Mouse (Mus musculus) heart, embryonic 13.5 days (tissue): ENCODE data around the gene 2310039H08Rik. TPM values are rescaled to one million over a fixed set of nuclear protein-coding genes. Genes with fewer than 3 reads are reported as not detected.
"Not testable (repeated sequence)": the region's sequence is repeated elsewhere in the genome, so short reads cannot be mapped to it uniquely, and the experiment has no call there.

Experiments
- ATAC-seq: fragments of 200-750 bp; cut with Nextera tagmentation; 2 replicates; pipeline ENCODE4 v1.8.0; 2017; ENCODE audit warnings: moderate TSS enrichment; ENCODE audit not compliant: insufficient number of reproducible peaks, low FRiP score, low TSS enrichment; ENCODE audit errors: extremely low read depth
- H3K27ac ChIP-seq: fragments of 300-500 bp; sonication (generic); replicated peaks from 2 replicates; pipeline ENCODE4 v1.5.1; 2015; ENCODE audit warnings: moderate library complexity, mild to moderate bottlenecking, inconsistent platforms
- H3K27me3 ChIP-seq: fragments of 300-500 bp; sonication (generic); replicated peaks from 2 replicates; pipeline ENCODE4 v1.6.1; 2015; ENCODE audit warnings: mild to moderate bottlenecking, inconsistent platforms
- H3K36me3 ChIP-seq: fragments of 300-500 bp; sonication (generic); 2 replicates; pipeline ENCODE4 v1.6.1; 2015; ENCODE audit warnings: mild to moderate bottlenecking, inconsistent platforms
- H3K4me1 ChIP-seq: fragments of 300-500 bp; sonication (generic); 2 replicates; pipeline ENCODE4 v1.6.1; 2015; ENCODE audit warnings: inconsistent platforms
- H3K4me2 ChIP-seq: fragments of 300-500 bp; sonication (generic); 2 replicates; pipeline ENCODE4 v1.6.1; 2015; ENCODE audit warnings: inconsistent platforms, mild to moderate bottlenecking, moderate library complexity
- H3K4me3 ChIP-seq: fragments of 300-500 bp; sonication (generic); 2 replicates; pipeline ENCODE4 v1.5.1; 2015; ENCODE audit warnings: moderate library complexity, mild to moderate bottlenecking, inconsistent platforms
- H3K9ac ChIP-seq: fragments of 300-500 bp; sonication (generic); 2 replicates; pipeline ENCODE4 v1.6.1; 2015; ENCODE audit warnings: inconsistent platforms, mild to moderate bottlenecking, moderate library complexity
- H3K9me3 ChIP-seq: fragments of 300-500 bp; sonication (generic); 2 replicates; pipeline ENCODE4 v1.6.1; 2016; ENCODE audit warnings: inconsistent platforms
- WGBS: fragments of 180-500 bp; shearing (Covaris S2); methylation state at CpG from one replicate; pipeline ENCODE4 v1.1.7; 2015; ENCODE audit warnings: mixed read lengths; 5-methylcytosine and 5-hydroxymethylcytosine counted together
- polyA plus RNA-seq: library from polyadenylated mRNA; unstranded; fragments of >200 nt; fragmentation: Nextera tagmentation; extraction: Ambion mirVana; gene quantifications from 2 replicates; pipeline ENCODE4 v1.2.1, GENCODE M21; 2015

Gene 2310039H08Rik
- polyA plus RNA-seq, 1 experiment from 2014 or later: 48.8 TPM

GRCm38 (mm10) chr17:46782341-46783221, 10.1 kb downstream of the 2310039H08Rik start, which contains the start of gene Rpl7l1:
Gene Rpl7l1, minus strand, starts transcription at chr17:46782672.
- Histone ChIP-seq H3K9ac (peak within 1 kb of the TSS; percentile 90), H3K27ac (peak within 1 kb of the TSS; percentile 87), H3K27me3 (no peaks in the 10 kb centered on the region), H3K36me3 (peaks cover 37% of the 10 kb centered on the region), H3K4me3 (peak within 1 kb of the TSS; percentile 79), H3K4me1 (peaks cover 12% of the 10 kb centered on the region), H3K9me3 (no peaks in the 10 kb centered on the region), H3K4me2 (peak within 1 kb of the TSS; percentile 75)
- ATAC-seq: peak; percentile 88
- 1% methylated on average over 44 of the region's 44 CpGs for WGBS

DNA sequence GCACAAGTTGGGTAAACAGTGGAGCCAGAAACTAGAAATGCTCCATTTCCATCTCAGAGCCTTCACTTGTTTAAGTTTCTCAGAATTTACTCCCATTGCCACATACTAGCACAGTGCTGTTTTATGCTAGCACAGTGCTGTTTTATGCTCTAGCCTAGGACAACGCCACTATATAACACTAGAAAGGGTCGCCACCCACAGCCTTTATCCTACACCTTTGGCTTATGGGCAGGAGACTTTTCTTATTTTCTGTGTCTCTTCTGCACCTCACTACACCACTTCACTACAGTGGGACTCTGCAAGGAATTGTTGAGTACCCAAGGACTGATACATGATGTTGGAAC, 10.8 kb downstream of the 2310039H08Rik start:
- ATAC-seq: no peak
- Histone ChIP-seq H3K4me2 (peak overlapping the region; percentile 75), H3K27me3 (no peaks in the 10 kb centered on the region), H3K27ac (peak overlapping the region; percentile 87; the same call in 1 of the 2 replicates), H3K9ac (no peak overlapping the region; the same call in 1 of the 2 replicates), H3K36me3 (peaks cover 31% of the 10 kb centered on the region), H3K4me1 (peaks cover 12% of the 10 kb centered on the region), H3K9me3 (no peaks in the 10 kb centered on the region), H3K4me3 (peak overlapping the region; percentile 79)
- 80% methylated on average over 2 of the region's 2 CpGs for WGBS

GRCm38 (mm10) chr17:46786952-46787351, 14.5 kb downstream of the 2310039H08Rik start:
- Histone ChIP-seq H3K36me3 (no peaks in the 10 kb centered on the region), H3K27ac (no peak overlapping the region), H3K9ac (no peak overlapping the region), H3K4me3 (no peak overlapping the region), H3K9me3 (peaks cover 2% of the 10 kb centered on the region; the same call in 1 of the 2 replicates), H3K4me2 (no peak overlapping the region), H3K4me1 (no peaks in the 10 kb centered on the region), H3K27me3 (no peaks in the 10 kb centered on the region)
- WGBS: 69% methylated on average over 5 of the region's 5 CpGs
- ATAC-seq: no peak

- 65% methylated on average over 2 of the region's 2 CpGs for WGBS
- H3K4me3 ChIP-seq, H3K27ac ChIP-seq, ATAC-seq, H3K4me2 ChIP-seq, H3K9me3 ChIP-seq, H3K4me1 ChIP-seq, H3K36me3 ChIP-seq, H3K9ac ChIP-seq, H3K27me3 ChIP-seq: not testable (repeated sequence)
These were observed 15.5 kb downstream of the 2310039H08Rik start for GRCm38 (mm10) chr17:46787974-46788373.

DNA sequence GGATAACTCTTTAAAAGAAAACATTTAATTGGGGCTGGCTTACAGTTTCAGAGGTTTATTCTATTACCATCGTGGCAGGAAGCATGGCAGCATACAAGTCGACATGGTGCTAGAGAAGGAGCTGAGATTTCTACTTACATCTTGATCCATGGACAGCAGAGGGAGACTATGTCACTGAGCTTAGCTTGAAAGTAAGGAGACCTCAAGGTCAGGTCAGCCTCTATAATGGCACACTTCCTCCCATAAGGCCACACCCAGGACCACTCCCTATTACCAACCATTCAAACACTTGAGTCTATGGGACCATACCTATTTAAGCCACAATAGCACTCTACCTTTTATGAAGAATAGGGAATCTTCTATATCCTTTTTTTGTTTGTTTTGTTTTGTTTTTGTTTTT, 20.5 kb downstream of the 2310039H08Rik start:
- ATAC-seq: no peak
- H3K4me3 ChIP-seq: no peak overlapping the region
- no peak overlapping the region for H3K9ac ChIP-seq
- peaks cover 4% of the 10 kb centered on the region; the same call in 1 of the 2 replicates for H3K9me3 ChIP-seq
- H3K27me3 ChIP-seq: no peaks in the 10 kb centered on the region
- no peak overlapping the region for H3K27ac ChIP-seq
- H3K36me3 ChIP-seq: no peaks in the 10 kb centered on the region
- H3K4me2 ChIP-seq: no peak overlapping the region
- 75% methylated on average over 2 of the region's 2 CpGs for WGBS
- peaks cover 5% of the 10 kb centered on the region; the same call in 1 of the 2 replicates for H3K4me1 ChIP-seq

GRCm38 (mm10) chr17:46796743-46797142, 24.3 kb downstream of the 2310039H08Rik start:
- peaks cover 5% of the 10 kb centered on the region; the same call in 1 of the 2 replicates for H3K4me1 ChIP-seq
- H3K27ac ChIP-seq: no peak overlapping the region
- H3K9ac ChIP-seq: no peak overlapping the region
- no peak for ATAC-seq
- peaks cover 4% of the 10 kb centered on the region; the same call in 1 of the 2 replicates for H3K9me3 ChIP-seq
- no peaks in the 10 kb centered on the region for H3K27me3 ChIP-seq
- no peak overlapping the region for H3K4me3 ChIP-seq
- no peak overlapping the region for H3K4me2 ChIP-seq
- 88% methylated on average over 4 of the region's 4 CpGs for WGBS
- peaks cover 31% of the 10 kb centered on the region for H3K36me3 ChIP-seq

DNA sequence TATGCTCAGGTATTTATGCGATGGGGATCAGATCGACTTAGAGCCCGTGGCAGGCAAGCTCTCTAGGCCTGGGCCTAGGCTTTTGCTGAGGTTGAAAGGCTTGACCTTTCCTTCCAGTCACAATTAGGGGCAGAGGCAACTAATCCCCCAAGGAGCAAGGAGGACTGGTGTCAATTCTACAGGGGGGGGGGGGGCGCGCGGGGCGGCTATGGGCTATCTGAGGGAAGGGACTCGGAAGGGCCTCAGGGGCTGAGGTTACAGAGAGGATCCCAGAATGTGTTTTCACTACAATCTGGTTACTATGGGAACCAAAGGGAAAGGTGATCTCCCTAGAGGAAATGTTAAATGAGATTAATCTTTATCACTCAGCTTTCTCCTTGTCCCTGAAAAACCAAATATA, 25.0 kb downstream of the 2310039H08Rik start:
- Histone ChIP-seq H3K9ac (no peak overlapping the region), H3K4me2 (no peak overlapping the region), H3K9me3 (no peaks in the 10 kb centered on the region), H3K27me3 (no peaks in the 10 kb centered on the region), H3K4me3 (no peak overlapping the region), H3K36me3 (peaks cover 38% of the 10 kb centered on the region), H3K27ac (no peak overlapping the region), H3K4me1 (peaks cover 5% of the 10 kb centered on the region; the same call in 1 of the 2 replicates)
- ATAC-seq: no peak
- WGBS: 49% methylated on average over 8 of the region's 8 CpGs

DNA sequence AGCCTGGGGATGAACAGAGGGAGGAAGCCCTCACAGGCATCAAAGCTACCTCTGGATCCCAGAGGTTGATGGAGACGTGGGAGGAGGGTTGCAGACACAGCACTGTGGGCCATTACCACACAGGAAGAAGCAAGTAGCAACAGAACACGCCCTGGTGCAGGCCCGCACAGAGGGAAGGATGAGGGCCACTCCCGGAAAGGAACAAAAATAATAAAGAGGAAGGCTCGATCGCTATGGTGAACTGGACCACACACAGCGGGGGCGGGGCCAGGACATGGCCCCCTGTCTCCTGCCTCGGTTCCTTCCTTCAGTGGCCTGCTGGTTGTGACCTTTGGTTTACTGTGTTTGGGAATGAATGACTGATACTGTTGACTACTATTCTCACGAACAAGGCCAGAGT, 27.2 kb downstream of the 2310039H08Rik start:
- Histone ChIP-seq H3K9ac (no peak overlapping the region), H3K4me1 (peaks cover 5% of the 10 kb centered on the region; the same call in 1 of the 2 replicates)

GRCm38 (mm10) chr17:46801761-46802160, 29.3 kb downstream of the 2310039H08Rik start:
- Histone ChIP-seq H3K4me3 (no peak overlapping the region), H3K4me1 (peaks cover under 1% of the 10 kb centered on the region; the same call in 1 of the 2 replicates), H3K27ac (no peak overlapping the region), H3K36me3 (peaks cover 77% of the 10 kb centered on the region), H3K4me2 (no peak overlapping the region), H3K9me3 (no peaks in the 10 kb centered on the region), H3K27me3 (no peaks in the 10 kb centered on the region), H3K9ac (no peak overlapping the region)
- 78% methylated on average over 6 of the region's 6 CpGs for WGBS
- no peak for ATAC-seq

More for the DNA sequence above, 27.2 kb downstream of the 2310039H08Rik start:
- Histone ChIP-seq H3K4me2 (no peak overlapping the region), H3K36me3 (peaks cover 56% of the 10 kb centered on the region), H3K4me3 (no peak overlapping the region), H3K27ac (no peak overlapping the region), H3K9me3 (no peaks in the 10 kb centered on the region), H3K27me3 (no peaks in the 10 kb centered on the region)
- WGBS: 83% methylated on average over 10 of the region's 10 CpGs
- no peak for ATAC-seq

DNA sequence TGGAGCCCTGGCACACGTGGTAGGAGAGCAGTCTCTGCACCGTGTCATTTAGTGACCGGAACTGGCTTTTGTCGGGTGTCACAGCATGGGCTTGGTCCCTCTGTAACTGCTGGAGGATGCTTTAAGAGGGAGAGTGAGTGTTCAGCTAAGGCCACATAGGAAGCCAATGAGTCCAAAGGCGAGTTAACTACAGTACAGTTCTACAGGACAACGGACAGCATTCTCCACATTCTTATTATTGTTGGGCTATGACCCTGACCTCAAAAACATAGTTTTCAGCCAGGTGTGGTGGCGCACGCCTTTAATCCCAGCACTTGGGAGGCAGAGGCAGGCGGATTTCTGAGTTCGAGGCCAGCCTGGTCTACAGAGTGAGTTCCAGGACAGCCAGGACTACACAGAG, 35.9 kb downstream of the 2310039H08Rik start:
- peaks cover 8% of the 10 kb centered on the region; the same call in 1 of the 2 replicates for H3K4me1 ChIP-seq
- H3K4me3 ChIP-seq: no peak overlapping the region
- no peak overlapping the region for H3K27ac ChIP-seq
- H3K4me2 ChIP-seq: no peak overlapping the region
- H3K27me3 ChIP-seq: no peaks in the 10 kb centered on the region
- no peaks in the 10 kb centered on the region for H3K9me3 ChIP-seq
- 83% methylated on average over 10 of the region's 10 CpGs for WGBS
- peaks cover 91% of the 10 kb centered on the region for H3K36me3 ChIP-seq
- no peak for ATAC-seq
- H3K9ac ChIP-seq: no peak overlapping the region

- Histone ChIP-seq H3K4me1 (peaks cover 8% of the 10 kb centered on the region; the same call in 1 of the 2 replicates), H3K27me3 (no peaks in the 10 kb centered on the region), H3K36me3 (peaks cover 92% of the 10 kb centered on the region), H3K27ac (peak overlapping the region; percentile 65), H3K4me3 (no peak overlapping the region), H3K9me3 (no peaks in the 10 kb centered on the region), H3K4me2 (no peak overlapping the region), H3K9ac (no peak overlapping the region)
- no peak for ATAC-seq
- WGBS: 68% methylated on average over 6 of the region's 6 CpGs
These were observed 36.8 kb downstream of the 2310039H08Rik start for GRCm38 (mm10) chr17:46809131-46809830.
